Mouse (Mus musculus) lung, postnatal 0 days (tissue): ENCODE data around the gene Cenpn. TPM values are rescaled to one million over a fixed set of nuclear protein-coding genes. Genes with fewer than 3 reads are reported as not detected.

Experiments
- ATAC-seq: fragments of 200-750 bp; cut with Nextera tagmentation; 2 replicates; pipeline ENCODE4 v1.8.0; 2017; ENCODE audit warnings: moderate library complexity
- DNase-seq: peaks from one replicate; pipeline ENCODE4 v3.0.0-alpha.2; 2016; ENCODE audit warnings: low spot score
- H3K27ac ChIP-seq: fragments of 300-500 bp; sonication (generic); 2 replicates; pipeline ENCODE4 v1.5.1; 2014; ENCODE audit warnings: antibody characterized with exemption, mild to moderate bottlenecking, low read length, mixed read lengths
- H3K27me3 ChIP-seq: fragments of 300-500 bp; sonication (generic); replicated peaks from 2 replicates; pipeline ENCODE4 v1.6.1; 2014; ENCODE audit warnings: low read length, mixed read lengths; ENCODE audit not compliant: insufficient read depth
- H3K36me3 ChIP-seq: fragments of 300-500 bp; sonication (generic); 2 replicates; pipeline ENCODE4 v1.6.1; 2014; ENCODE audit warnings: low read length, mixed read lengths; ENCODE audit not compliant: insufficient read depth
- H3K4me1 ChIP-seq: fragments of 300-500 bp; sonication (generic); 2 replicates; pipeline ENCODE4 v1.6.1; 2014; ENCODE audit warnings: antibody characterized with exemption, low read depth, low read length, mixed read lengths; ENCODE audit not compliant: insufficient read depth
- H3K4me2 ChIP-seq: fragments of 300-500 bp; sonication (generic); replicated peaks from 2 replicates; pipeline ENCODE4 v1.6.1; 2014; ENCODE audit warnings: low read depth, mild to moderate bottlenecking, low read length, moderate library complexity, mixed read lengths
- H3K4me3 ChIP-seq: fragments of 300-500 bp; sonication (generic); 2 replicates; pipeline ENCODE4 v1.5.1; 2014; ENCODE audit warnings: low read depth, low read length
- H3K9ac ChIP-seq: fragments of 300-500 bp; sonication (generic); replicated peaks from 2 replicates; pipeline ENCODE4 v1.6.1; 2014; ENCODE audit warnings: low read depth, mild to moderate bottlenecking
- H3K9me3 ChIP-seq: fragments of 300-500 bp; sonication (generic); 2 replicates; pipeline ENCODE4 v1.6.1; 2016; ENCODE audit warnings: low read length, mixed read lengths
- CTCF ChIP-seq: IDR thresholded peaks from 2 replicates; pipeline ENCODE4 v1.5.1; 2016; ENCODE audit warnings: antibody characterized with exemption, mild to moderate bottlenecking
- EP300 ChIP-seq: IDR thresholded peaks from 2 replicates; pipeline ENCODE4 v1.6.1; 2016; ENCODE audit warnings: antibody characterized with exemption, mild to moderate bottlenecking, control low read depth
- WGBS: fragments of 180-500 bp; shearing (Covaris S2); extraction: QIAGEN DNeasy Blood & Tissue Kit; methylation state at CpG from one replicate; pipeline ENCODE4 v1.1.7; 2014; 5-methylcytosine and 5-hydroxymethylcytosine counted together
- polyA plus RNA-seq: library from polyadenylated mRNA; unstranded; fragments of >200 nt; fragmentation: Nextera tagmentation; extraction: Ambion mirVana; gene quantifications from 2 replicates; pipeline ENCODE4 v1.2.1, GENCODE M21; 2015

Cenpn gene
- polyA plus RNA-seq, 1 experiment from 2014 or later, result 2.7 TPM

GRCm38 (mm10) chr8:116905252-116905651 is 16.3 kb upstream of the Cenpn start:
- WGBS, result 89% methylated on average over 4 of the region's 4 CpGs
- no peak overlapping the region for H3K9ac ChIP-seq
- ATAC-seq, result no peak
- H3K9me3 ChIP-seq, result no peaks in the 10 kb centered on the region
- H3K4me1 ChIP-seq, result no peaks in the 10 kb centered on the region
- TF ChIP-seq CTCF (no peak), EP300 (no peak)
- no peaks in the 10 kb centered on the region for H3K27me3 ChIP-seq
- DNase-seq, result no peak
- H3K4me3 ChIP-seq, result no peak overlapping the region
- no peak overlapping the region for H3K27ac ChIP-seq
- H3K4me2 ChIP-seq, result no peak overlapping the region
- H3K36me3 ChIP-seq, result no peaks in the 10 kb centered on the region

- H3K9ac ChIP-seq, result no peak overlapping the region
- no peak for DNase-seq
- H3K4me2 ChIP-seq, result no peak overlapping the region
- H3K4me3 ChIP-seq, result no peak overlapping the region
- TF ChIP-seq EP300, result no peak
- H3K27me3 ChIP-seq, result no peaks in the 10 kb centered on the region
- WGBS, result 94% methylated on average over 4 of the region's 4 CpGs
- no peaks in the 10 kb centered on the region for H3K36me3 ChIP-seq
- no peak overlapping the region for H3K27ac ChIP-seq
- no peak for ATAC-seq
- no peaks in the 10 kb centered on the region for H3K9me3 ChIP-seq
- no peaks in the 10 kb centered on the region for H3K4me1 ChIP-seq
Measured at GRCm38 (mm10) chr8:116905836-116906235, 15.7 kb upstream of the Cenpn start.

GRCm38 (mm10) chr8:116921005-116921336 is 559 bp upstream of the Cenpn start:
- no peaks in the 10 kb centered on the region for H3K9me3 ChIP-seq
- no peak for TF ChIP-seq CTCF
- TF ChIP-seq EP300, result no peak
- DNase-seq, result no peak
- H3K36me3 ChIP-seq, result peaks cover under 1% of the 10 kb centered on the region; the same call in 1 of the 2 replicates
- 1% methylated on average over 22 of the region's 22 CpGs for WGBS
- H3K27me3 ChIP-seq, result no peaks in the 10 kb centered on the region
- peaks cover 8% of the 10 kb centered on the region; the same call in 1 of the 2 replicates for H3K4me1 ChIP-seq
- peak overlapping the region; percentile 79 for H3K4me2 ChIP-seq
- peak overlapping the region; percentile 80 for H3K27ac ChIP-seq
- peak; percentile 63 for ATAC-seq
- H3K4me3 ChIP-seq, result peak overlapping the region; percentile 83
- H3K9ac ChIP-seq, result peak overlapping the region; percentile 51

- Histone ChIP-seq H3K27me3 (no peaks in the 10 kb centered on the region), H3K36me3 (no peaks in the 10 kb centered on the region), H3K4me3 (peak overlapping the region; percentile 83), H3K4me2 (peak overlapping the region; percentile 79), H3K9me3 (no peaks in the 10 kb centered on the region), H3K27ac (peak overlapping the region; percentile 80), H3K4me1 (peaks cover 8% of the 10 kb centered on the region; the same call in 1 of the 2 replicates), H3K9ac (peak overlapping the region; percentile 51)
- DNase-seq (peak; percentile 31), ATAC-seq (no peak)
- TF ChIP-seq EP300, result no peak
- no peak for TF ChIP-seq CTCF
- 25% methylated on average over 17 of the region's 17 CpGs for WGBS
Measured at GRCm38 (mm10) chr8:116922060-116922757, 679 bp downstream of the Cenpn start.

- DNase-seq (no peak), ATAC-seq (no peak)
- no peaks in the 10 kb centered on the region for H3K9me3 ChIP-seq
- peaks cover 8% of the 10 kb centered on the region; the same call in 1 of the 2 replicates for H3K4me1 ChIP-seq
- no peak overlapping the region for H3K9ac ChIP-seq
- WGBS, result 84% methylated on average over 8 of the region's 8 CpGs
- no peak overlapping the region for H3K4me2 ChIP-seq
- no peak overlapping the region for H3K27ac ChIP-seq
- no peak for TF ChIP-seq EP300
- no peak for TF ChIP-seq CTCF
- H3K36me3 ChIP-seq, result no peaks in the 10 kb centered on the region
- H3K27me3 ChIP-seq, result no peaks in the 10 kb centered on the region
- no peak overlapping the region for H3K4me3 ChIP-seq
Measured at GRCm38 (mm10) chr8:116923526-116923925, 2.0 kb downstream of the Cenpn start.

- DNase-seq (peak; percentile 37), ATAC-seq (peak; percentile 47)
- no peak overlapping the region for H3K27ac ChIP-seq
- H3K4me2 ChIP-seq, result no peak overlapping the region
- no peaks in the 10 kb centered on the region for H3K27me3 ChIP-seq
- no peaks in the 10 kb centered on the region for H3K4me1 ChIP-seq
- no peaks in the 10 kb centered on the region for H3K9me3 ChIP-seq
- no peak overlapping the region for H3K4me3 ChIP-seq
- TF ChIP-seq EP300 (no peak), CTCF (peak; percentile 81)
- 81% methylated on average over 9 of the region's 9 CpGs for WGBS
- no peaks in the 10 kb centered on the region for H3K36me3 ChIP-seq
- H3K9ac ChIP-seq, result no peak overlapping the region
Measured at GRCm38 (mm10) chr8:116927880-116928279, 6.3 kb downstream of the Cenpn start.
